Mouse (Mus musculus) urinary bladder, postnatal 14 days (tissue): ENCODE results near the gene Plcd4.

Experiments used
- DNase-seq: peaks from one replicate; pipeline ENCODE4 v3.0.0; 2021; ENCODE audit warnings: low spot score

The Plcd4 gene

DNA sequence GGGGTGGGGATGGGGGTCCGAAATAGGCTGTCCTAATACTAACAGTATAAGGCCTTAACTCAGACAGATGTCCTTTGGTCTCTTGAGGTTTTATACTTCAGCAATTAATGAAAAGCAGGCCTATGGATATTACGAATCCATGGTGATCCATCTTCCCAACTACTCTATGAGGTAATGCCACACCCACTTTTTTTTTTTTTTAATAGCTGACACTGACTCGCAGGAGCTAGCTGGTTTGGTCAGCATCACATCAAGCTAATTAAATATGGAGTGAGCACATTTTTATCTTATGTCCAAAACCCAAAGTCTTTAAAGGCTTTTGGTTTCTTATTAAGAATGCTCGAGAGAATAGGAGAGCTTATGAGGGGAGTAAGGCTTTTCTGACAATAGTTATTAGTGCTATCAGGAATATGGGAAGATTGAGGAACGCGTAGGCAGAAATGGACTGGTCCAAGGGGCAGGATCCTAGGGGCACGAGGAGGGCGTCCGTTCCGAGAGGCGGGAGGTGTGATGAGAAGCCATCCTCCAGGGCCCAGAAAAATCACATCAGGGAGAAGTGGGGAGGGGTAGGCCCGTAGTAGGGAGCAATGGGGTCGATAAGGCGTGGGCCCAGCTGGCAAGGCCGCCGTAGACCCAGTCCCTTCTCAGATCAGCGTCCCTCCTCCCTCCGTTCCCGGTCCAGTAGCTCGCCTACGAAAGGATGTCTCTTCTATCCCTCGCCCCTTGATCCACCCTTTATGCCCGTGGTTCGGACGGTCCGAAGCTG is 58.0 kb downstream of the Plcd4 start:
- no peak for DNase-seq

DNA sequence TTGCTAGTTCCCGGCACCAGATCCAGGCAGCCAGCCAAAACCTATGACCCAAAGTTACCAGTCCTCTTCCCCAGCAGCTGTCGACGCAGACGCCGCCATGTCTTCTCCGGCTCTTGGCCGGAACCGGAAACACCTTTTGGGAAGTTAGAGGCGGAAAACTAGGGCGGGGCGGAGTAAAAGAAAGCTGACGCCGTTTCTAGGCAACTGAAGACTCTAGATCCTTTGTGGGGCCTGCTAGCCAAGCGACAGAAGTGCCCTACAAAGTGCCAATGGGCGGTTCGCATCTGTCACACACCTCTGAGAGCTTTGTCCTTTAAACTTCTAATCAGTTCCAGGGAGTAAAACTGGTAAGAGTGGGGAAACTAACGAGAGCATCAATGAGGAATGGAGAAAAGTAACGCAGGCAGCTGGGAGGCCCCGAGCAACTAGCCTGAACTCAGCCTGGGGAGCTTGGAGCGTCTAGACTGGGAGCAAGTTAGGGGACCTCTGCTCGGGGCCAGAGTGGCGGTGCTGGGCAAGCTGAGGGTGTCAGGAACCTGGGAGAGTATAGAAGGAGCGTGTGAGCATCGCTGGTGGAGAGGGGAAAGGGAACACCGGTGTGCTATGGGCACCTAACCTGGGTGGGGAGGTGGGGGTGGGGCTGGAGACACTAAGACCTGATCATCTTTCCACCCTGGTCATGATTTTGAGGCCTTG is 58.7 kb downstream of the Plcd4 start, which contains the start of the genes Rnf25 and Stk36:
TSS of gene Rnf25 (minus strand) at position 131 of the 696 bp plus-strand sequence.
TSS of gene Stk36 (plus strand) at position 179 of the 696 bp plus-strand sequence.
- DNase-seq = peak; percentile 84
